Mouse (Mus musculus): ENCODE measurements around the gene Trabd2b. TPM values are rescaled to one million over a fixed set of nuclear protein-coding genes. Genes with fewer than 3 reads are reported as not detected.

Gene Trabd2b
- total RNA-seq, 1 experiment: 0.31 TPM

- no peaks in the 10 kb centered on the region for H3K36me3 ChIP-seq (ENCODE audit: control insufficient read depth, insufficient read depth, low read length, poor library complexity, severe bottlenecking)
- H3K4me1 ChIP-seq (ENCODE audit: control insufficient read depth in 2 of 2, insufficient read depth in 2 of 2, low read length in 2 of 2, poor library complexity in 1 of 2): no peaks in the 10 kb centered on the region
- no peak overlapping the region for H3K9ac ChIP-seq (ENCODE audit: insufficient read depth, low read depth, low read length, poor library complexity, severe bottlenecking)
- in situ Hi-C loops (cut with MboI; ENCODE audit: low sequenced_read_pairs in 2 of 2, unreplicated experiment in 2 of 2): no loop called here
- no peak overlapping the region for H3K27ac ChIP-seq (ENCODE audit: insufficient read depth, low read depth, low read length, poor library complexity, severe bottlenecking)
- H3K9me3 ChIP-seq (ENCODE audit: control insufficient read depth, insufficient read depth, low read depth, low read length): no peaks in the 10 kb centered on the region
- no peak for TF ChIP-seq MAFK (IDR thresholded peaks at IDR 0.05; ENCODE audit: insufficient read depth, low read depth, low read length)
- TF ChIP-seq ZNF384 (IDR thresholded peaks at IDR 0.05; ENCODE audit: low read depth, low read length): no peak
- TF ChIP-seq CHD2 (IDR thresholded peaks at IDR 0.05; ENCODE audit: low read depth, low read length): no peak
- no peak for TF ChIP-seq HCFC1 (IDR thresholded peaks at IDR 0.05; ENCODE audit: borderline replicate concordance, insufficient read depth, low read length)
- TF ChIP-seq ZC3H11A (IDR thresholded peaks at IDR 0.05; ENCODE audit: borderline replicate concordance, low read depth, low read length): no peak
- no peak for DNase-seq (ENCODE audit: low read depth, low spot score)
- H3K4me3 ChIP-seq (ENCODE audit: insufficient read depth in 1 of 2, low read depth in 1 of 2, low read length in 2 of 2, poor library complexity in 1 of 2, severe bottlenecking in 1 of 2): no peak overlapping the region
These were observed 61.0 kb downstream of the Trabd2b start for GRCm38 (mm10) chr4:114467371-114468094.

DNA sequence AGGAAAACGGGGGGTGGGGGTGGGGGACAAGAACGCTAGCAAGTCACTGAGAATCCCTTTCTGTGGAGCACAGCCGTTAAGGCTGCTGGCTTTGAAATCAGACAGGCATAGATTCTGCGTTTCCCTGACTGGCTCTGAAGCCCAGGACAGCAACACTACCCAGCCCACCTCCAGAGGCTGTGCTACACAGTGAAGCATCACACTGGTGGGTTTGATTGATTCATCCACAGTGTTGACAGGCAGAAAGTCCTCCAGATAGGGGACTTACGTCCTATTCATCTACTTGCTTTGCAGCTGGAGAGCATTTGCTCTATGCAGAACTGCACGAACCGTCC, 61.5 kb downstream of the Trabd2b start:
- no peaks in the 10 kb centered on the region for H3K9me3 ChIP-seq (ENCODE audit: control insufficient read depth, insufficient read depth, low read depth, low read length)
- no peak overlapping the region for H3K9ac ChIP-seq (ENCODE audit: insufficient read depth, low read depth, low read length, poor library complexity, severe bottlenecking)
- no peak overlapping the region for H3K27ac ChIP-seq (ENCODE audit: insufficient read depth, low read depth, low read length, poor library complexity, severe bottlenecking)
- no peaks in the 10 kb centered on the region for H3K36me3 ChIP-seq (ENCODE audit: control insufficient read depth, insufficient read depth, low read length, poor library complexity, severe bottlenecking)
- no peak overlapping the region for H3K4me3 ChIP-seq (ENCODE audit: insufficient read depth in 1 of 2, low read depth in 1 of 2, low read length in 2 of 2, poor library complexity in 1 of 2, severe bottlenecking in 1 of 2)
- DNase-seq (ENCODE audit: low read depth, low spot score): no peak
- in situ Hi-C loops (cut with MboI; ENCODE audit: low sequenced_read_pairs in 2 of 2, unreplicated experiment in 2 of 2): no loop called here
- TF ChIP-seq CHD2 (IDR thresholded peaks at IDR 0.05; ENCODE audit: low read depth, low read length) (no peak), ZC3H11A (IDR thresholded peaks at IDR 0.05; ENCODE audit: borderline replicate concordance, low read depth, low read length) (no peak), HCFC1 (IDR thresholded peaks at IDR 0.05; ENCODE audit: borderline replicate concordance, insufficient read depth, low read length) (no peak), ZNF384 (IDR thresholded peaks at IDR 0.05; ENCODE audit: low read depth, low read length) (no peak), MAFK (IDR thresholded peaks at IDR 0.05; ENCODE audit: insufficient read depth, low read depth, low read length) (no peak)
- H3K4me1 ChIP-seq (ENCODE audit: control insufficient read depth in 2 of 2, insufficient read depth in 2 of 2, low read length in 2 of 2, poor library complexity in 1 of 2): no peaks in the 10 kb centered on the region

DNA sequence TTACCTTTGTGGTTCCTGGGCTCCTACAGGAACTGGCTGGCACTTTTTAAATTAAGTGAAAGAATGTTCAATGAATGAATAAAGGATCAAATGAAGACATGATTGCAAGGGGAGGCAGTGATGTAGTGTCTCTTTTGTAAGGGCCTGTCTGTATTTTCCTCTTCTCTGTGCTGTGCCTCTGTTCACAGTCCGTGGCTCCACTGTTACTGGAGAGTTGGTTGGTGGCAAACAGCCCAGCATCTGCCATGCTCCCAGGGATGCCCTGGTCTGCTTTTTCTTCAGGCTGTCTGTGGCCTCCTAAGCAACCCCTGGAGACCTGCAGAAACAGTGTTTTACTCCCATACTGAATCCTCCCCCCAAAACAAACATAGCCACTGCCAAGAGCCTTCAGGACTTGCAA, 63.4 kb downstream of the Trabd2b start:
- H3K9ac ChIP-seq (ENCODE audit: insufficient read depth, low read depth, low read length, poor library complexity, severe bottlenecking): no peak overlapping the region
- TF ChIP-seq MAFK (IDR thresholded peaks at IDR 0.05; ENCODE audit: insufficient read depth, low read depth, low read length): no peak
- H3K36me3 ChIP-seq (ENCODE audit: control insufficient read depth, insufficient read depth, low read length, poor library complexity, severe bottlenecking): no peaks in the 10 kb centered on the region
- no peaks in the 10 kb centered on the region for H3K4me1 ChIP-seq (ENCODE audit: control insufficient read depth in 2 of 2, insufficient read depth in 2 of 2, low read length in 2 of 2, poor library complexity in 1 of 2)
- in situ Hi-C loops (cut with MboI; ENCODE audit: low sequenced_read_pairs in 2 of 2, unreplicated experiment in 2 of 2): no loop called here
- H3K9me3 ChIP-seq (ENCODE audit: control insufficient read depth, insufficient read depth, low read depth, low read length): no peaks in the 10 kb centered on the region
- no peak for DNase-seq (ENCODE audit: low read depth, low spot score)
- H3K4me3 ChIP-seq (ENCODE audit: insufficient read depth in 1 of 2, low read depth in 1 of 2, low read length in 2 of 2, poor library complexity in 1 of 2, severe bottlenecking in 1 of 2): no peak overlapping the region
- no peak overlapping the region for H3K27ac ChIP-seq (ENCODE audit: insufficient read depth, low read depth, low read length, poor library complexity, severe bottlenecking)

GRCm38 (mm10) chr4:114472143-114472542, 65.6 kb downstream of the Trabd2b start:
- no peak overlapping the region for H3K27ac ChIP-seq (ENCODE audit: insufficient read depth, low read depth, low read length, poor library complexity, severe bottlenecking)
- TF ChIP-seq ZNF384 (IDR thresholded peaks at IDR 0.05; ENCODE audit: low read depth, low read length) (no peak), MAFK (IDR thresholded peaks at IDR 0.05; ENCODE audit: insufficient read depth, low read depth, low read length) (no peak), CHD2 (IDR thresholded peaks at IDR 0.05; ENCODE audit: low read depth, low read length) (no peak), HCFC1 (IDR thresholded peaks at IDR 0.05; ENCODE audit: borderline replicate concordance, insufficient read depth, low read length) (no peak), ZC3H11A (IDR thresholded peaks at IDR 0.05; ENCODE audit: borderline replicate concordance, low read depth, low read length) (no peak)
- H3K9me3 ChIP-seq (ENCODE audit: control insufficient read depth, insufficient read depth, low read depth, low read length): no peaks in the 10 kb centered on the region
- no peaks in the 10 kb centered on the region for H3K4me1 ChIP-seq (ENCODE audit: control insufficient read depth in 2 of 2, insufficient read depth in 2 of 2, low read length in 2 of 2, poor library complexity in 1 of 2)
- no peak overlapping the region for H3K9ac ChIP-seq (ENCODE audit: insufficient read depth, low read depth, low read length, poor library complexity, severe bottlenecking)
- in situ Hi-C loops (cut with MboI; ENCODE audit: low sequenced_read_pairs in 2 of 2, unreplicated experiment in 2 of 2): no loop called here
- no peak overlapping the region for H3K4me3 ChIP-seq (ENCODE audit: insufficient read depth in 1 of 2, low read depth in 1 of 2, low read length in 2 of 2, poor library complexity in 1 of 2, severe bottlenecking in 1 of 2)
- H3K36me3 ChIP-seq (ENCODE audit: control insufficient read depth, insufficient read depth, low read length, poor library complexity, severe bottlenecking): no peaks in the 10 kb centered on the region
- no peak for DNase-seq (ENCODE audit: low read depth, low spot score)

- no peak for DNase-seq (ENCODE audit: low read depth, low spot score)
- Histone ChIP-seq H3K4me1 (ENCODE audit: control insufficient read depth in 2 of 2, insufficient read depth in 2 of 2, low read length in 2 of 2, poor library complexity in 1 of 2) (no peaks in the 10 kb centered on the region), H3K9ac (ENCODE audit: insufficient read depth, low read depth, low read length, poor library complexity, severe bottlenecking) (no peak overlapping the region), H3K36me3 (ENCODE audit: control insufficient read depth, insufficient read depth, low read length, poor library complexity, severe bottlenecking) (no peaks in the 10 kb centered on the region), H3K27ac (ENCODE audit: insufficient read depth, low read depth, low read length, poor library complexity, severe bottlenecking) (no peak overlapping the region), H3K9me3 (ENCODE audit: control insufficient read depth, insufficient read depth, low read depth, low read length) (no peaks in the 10 kb centered on the region), H3K4me3 (ENCODE audit: insufficient read depth in 1 of 2, low read depth in 1 of 2, low read length in 2 of 2, poor library complexity in 1 of 2, severe bottlenecking in 1 of 2) (no peak overlapping the region)
- in situ Hi-C loops (cut with MboI; ENCODE audit: low sequenced_read_pairs in 2 of 2, unreplicated experiment in 2 of 2): no loop called here
- no peak for TF ChIP-seq ZC3H11A (IDR thresholded peaks at IDR 0.05; ENCODE audit: borderline replicate concordance, low read depth, low read length)
- TF ChIP-seq MAFK (IDR thresholded peaks at IDR 0.05; ENCODE audit: insufficient read depth, low read depth, low read length): no peak
- TF ChIP-seq CHD2 (IDR thresholded peaks at IDR 0.05; ENCODE audit: low read depth, low read length): no peak
- no peak for TF ChIP-seq HCFC1 (IDR thresholded peaks at IDR 0.05; ENCODE audit: borderline replicate concordance, insufficient read depth, low read length)
- no peak for TF ChIP-seq ZNF384 (IDR thresholded peaks at IDR 0.05; ENCODE audit: low read depth, low read length)
These were observed 69.8 kb downstream of the Trabd2b start for GRCm38 (mm10) chr4:114476316-114476715.

Measured in ES-E14 (cell line).